Comparison of ENCODE assay signal across 22 mouse cellular contexts in the genomic region with DNA sequence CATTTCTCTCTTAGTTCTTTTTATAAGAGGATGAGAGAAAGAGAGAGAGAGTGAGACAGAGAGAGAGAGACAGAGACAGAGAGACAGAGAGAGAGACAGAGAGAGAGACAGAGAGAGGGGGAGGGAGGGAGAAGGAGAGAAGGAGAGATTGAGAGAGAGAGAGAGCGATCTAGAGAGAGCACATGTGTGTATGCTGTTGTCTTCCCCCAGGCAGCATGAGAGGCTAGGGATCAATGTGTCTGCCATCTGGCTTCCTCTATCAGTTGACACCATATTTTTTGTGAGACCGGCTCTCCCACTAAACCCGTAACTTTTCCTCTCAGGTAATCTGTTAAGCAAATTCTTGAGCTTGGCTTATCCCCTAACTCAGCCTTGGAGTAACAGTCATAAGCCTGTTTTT.
A peak's percentile ranks its signal among the peaks of the same experiment; 100 is the strongest.
DNase-seq lines count a peak whose midpoint lies in the region; ATAC-seq and TF ChIP-seq lines count a peak whose summit lies in the region.
"Had no signal": no experiment of that assay in that cellular context is flagged by ENCODE, and none has a peak within 500 bp of the region (broad histone marks: within the 10 kb centered on the region; RNA-seq: fewer than 3 reads in every experiment).

No protein-coding gene starts in this region.

- no peak overlapping the region for H3K27ac ChIP-seq in neural tube, embryonic 12.5 days
- H3K27ac ChIP-seq in neural tube, embryonic 13.5 days (replicated peaks), result peak overlapping the region; percentile 50; the same call in 1 of the 2 replicates
- H3K27ac ChIP-seq in neural tube, embryonic 15.5 days (replicated peaks), result no peak overlapping the region
- H3K27ac ChIP-seq in neural tube, embryonic 14.5 days (ENCODE audit: low read depth, low read length), result no peak overlapping the region
- peak overlapping the region; percentile 87 for H3K27ac ChIP-seq in olfactory bulb, adult 2 months (ENCODE audit: insufficient read depth, low read depth, low read length)

- H3K4me2 ChIP-seq in neural tube, embryonic 12.5 days (replicated peaks), result no peak overlapping the region
- no peak overlapping the region for H3K4me2 ChIP-seq in neural tube, embryonic 13.5 days
- H3K4me2 ChIP-seq in neural tube, embryonic 15.5 days, result no peak overlapping the region
- H3K4me2 ChIP-seq in neural tube, embryonic 14.5 days (ENCODE audit: low read depth, low read length), result no peak overlapping the region

- no peak for DNase-seq in neural tube, embryonic 10.5 days (ENCODE audit: extremely low spot score, low spot score)
- no peak for DNase-seq in urinary bladder, postnatal 14 days (ENCODE audit: low spot score)
- DNase-seq in frontal cortex, postnatal 10 days (ENCODE audit: low spot score in 2 of 2), result no peak
- DNase-seq: adrenal gland, adult 2 months; adrenal gland, adult 8-10 months; adrenal gland, postnatal 10 days; adrenal gland, postnatal 14 days; adrenal gland, postnatal 25 days; adrenal gland, postnatal 36 days; B cell, adult 2 months; cerebellum, adult 11 months; cerebellum, adult 11-12 months had no signal

- 49% methylated on average over 3 of the region's 3 CpGs for WGBS in neural tube, embryonic 12.5 days
- WGBS in neural tube, embryonic 13.5 days, result 33% methylated on average over 3 of the region's 3 CpGs
- WGBS in neural tube, embryonic 15.5 days, result 44% methylated on average over 3 of the region's 3 CpGs
- 37% methylated on average over 3 of the region's 3 CpGs for WGBS in neural tube, embryonic 14.5 days
- WGBS in olfactory bulb, adult 2 months, result 83% methylated on average over 3 of the region's 3 CpGs

- peak; percentile 77; the same call in 1 of the 2 replicates for ATAC-seq in neural tube, embryonic 12.5 days (ENCODE audit: low FRiP score, low read depth)
- ATAC-seq in neural tube, embryonic 13.5 days (ENCODE audit: low read depth), result peak; percentile 78
- ATAC-seq in neural tube, embryonic 15.5 days (ENCODE audit: low FRiP score), result no peak
- ATAC-seq in neural tube, embryonic 14.5 days (ENCODE audit: low read depth), result 0 out of 2 replicates have a peak, but pooled peaks have one; percentile 54
- ATAC-seq: activated CD4-positive, CD25-positive, alpha-beta regulatory T cell, adult 4 months; CD4-positive, CD25-positive, alpha-beta regulatory T cell, adult 4 months; Patski had no signal

- no peaks in the 10 kb centered on the region for H3K4me1 ChIP-seq in neural tube, embryonic 12.5 days
- peaks cover 8% of the 10 kb centered on the region for H3K4me1 ChIP-seq in neural tube, embryonic 13.5 days (replicated peaks)
- H3K4me1 ChIP-seq in neural tube, embryonic 15.5 days, result no peaks in the 10 kb centered on the region
- no peaks in the 10 kb centered on the region for H3K4me1 ChIP-seq in neural tube, embryonic 14.5 days (ENCODE audit: control insufficient read depth, insufficient read depth, low read length)
- H3K4me1 ChIP-seq in olfactory bulb, adult 2 months (ENCODE audit: control insufficient read depth, insufficient read depth, low read length), result peaks cover 3% of the 10 kb centered on the region; the same call in 1 of the 2 replicates

- H3K9me3 ChIP-seq in neural tube, embryonic 12.5 days, result no peaks in the 10 kb centered on the region
- H3K9me3 ChIP-seq in neural tube, embryonic 13.5 days, result no peaks in the 10 kb centered on the region
- no peaks in the 10 kb centered on the region for H3K9me3 ChIP-seq in neural tube, embryonic 15.5 days (replicated peaks)
- H3K9me3 ChIP-seq in neural tube, embryonic 14.5 days (ENCODE audit: control insufficient read depth, low read length), result no peaks in the 10 kb centered on the region

- TF ChIP-seq CTCF in olfactory bulb, adult 2 months (IDR thresholded peaks at IDR 0.05; ENCODE audit: insufficient read depth, low read depth, low read length), result no peak

- no peak overlapping the region for H3K9ac ChIP-seq in neural tube, embryonic 12.5 days
- no peak overlapping the region for H3K9ac ChIP-seq in neural tube, embryonic 13.5 days
- no peak overlapping the region for H3K9ac ChIP-seq in neural tube, embryonic 15.5 days (replicated peaks)
- H3K9ac ChIP-seq in neural tube, embryonic 14.5 days (replicated peaks; ENCODE audit: low read depth, low read length), result no peak overlapping the region

- no peak overlapping the region for H3K4me3 ChIP-seq in neural tube, embryonic 12.5 days
- no peak overlapping the region for H3K4me3 ChIP-seq in neural tube, embryonic 13.5 days
- no peak overlapping the region for H3K4me3 ChIP-seq in neural tube, embryonic 15.5 days (replicated peaks)
- H3K4me3 ChIP-seq in neural tube, embryonic 14.5 days (ENCODE audit: low read depth, low read length), result no peak overlapping the region
- H3K4me3 ChIP-seq in olfactory bulb, adult 2 months (ENCODE audit: insufficient read depth, low read depth, low read length), result no peak overlapping the region

- no peaks in the 10 kb centered on the region for H3K36me3 ChIP-seq in neural tube, embryonic 12.5 days
- no peaks in the 10 kb centered on the region for H3K36me3 ChIP-seq in neural tube, embryonic 13.5 days
- H3K36me3 ChIP-seq in neural tube, embryonic 15.5 days, result no peaks in the 10 kb centered on the region
- no peaks in the 10 kb centered on the region for H3K36me3 ChIP-seq in neural tube, embryonic 14.5 days (ENCODE audit: control insufficient read depth, insufficient read depth, low read length)
- H3K36me3 ChIP-seq: G1E had no signal

- TF ChIP-seq POLR2A in olfactory bulb, adult 2 months (IDR thresholded peaks at IDR 0.05; ENCODE audit: insufficient read depth, low read depth, low read length), result no peak

- H3K27me3 ChIP-seq in neural tube, embryonic 12.5 days (replicated peaks), result no peaks in the 10 kb centered on the region
- H3K27me3 ChIP-seq in neural tube, embryonic 13.5 days, result no peaks in the 10 kb centered on the region
- no peaks in the 10 kb centered on the region for H3K27me3 ChIP-seq in neural tube, embryonic 15.5 days (replicated peaks)
- no peaks in the 10 kb centered on the region for H3K27me3 ChIP-seq in neural tube, embryonic 14.5 days (ENCODE audit: control insufficient read depth, insufficient read depth, low read length)
- H3K27me3 ChIP-seq: CH12.LX had no signal

Comparison
In these comparisons a context has a peak if more than half of its experiments do, and no peak if none do; other contexts are left out.
1. H3K27ac ChIP-seq: peak in neural tube, embryonic 13.5 days (single experiment) and olfactory bulb, adult 2 months (single experiment); none in neural tube, embryonic 12.5 days (single experiment), neural tube, embryonic 15.5 days (single experiment) and neural tube, embryonic 14.5 days (single experiment).